Mouse (Mus musculus) G1E-ER4 (cell line): Measurements from ENCODE around the gene Gjb4. TPM values are rescaled to one million over a fixed set of nuclear protein-coding genes. Genes with fewer than 3 reads are reported as not detected.

ENCODE experiments used
- GATA1 ChIP-seq: IDR thresholded peaks from one replicate; pipeline ENCODE4 v1.8.0; 2012; ENCODE audit warnings: low read length, inconsistent platforms
- polyA plus RNA-seq: library from polyadenylated mRNA; stranded (reverse); fragments of >175 nt; gene quantifications from 2 replicates; pipeline ENCODE4 v1.2.3, GENCODE M21; 2012

Gene Gjb4
- not detected in 2 replicates for polyA plus RNA-seq

DNA sequence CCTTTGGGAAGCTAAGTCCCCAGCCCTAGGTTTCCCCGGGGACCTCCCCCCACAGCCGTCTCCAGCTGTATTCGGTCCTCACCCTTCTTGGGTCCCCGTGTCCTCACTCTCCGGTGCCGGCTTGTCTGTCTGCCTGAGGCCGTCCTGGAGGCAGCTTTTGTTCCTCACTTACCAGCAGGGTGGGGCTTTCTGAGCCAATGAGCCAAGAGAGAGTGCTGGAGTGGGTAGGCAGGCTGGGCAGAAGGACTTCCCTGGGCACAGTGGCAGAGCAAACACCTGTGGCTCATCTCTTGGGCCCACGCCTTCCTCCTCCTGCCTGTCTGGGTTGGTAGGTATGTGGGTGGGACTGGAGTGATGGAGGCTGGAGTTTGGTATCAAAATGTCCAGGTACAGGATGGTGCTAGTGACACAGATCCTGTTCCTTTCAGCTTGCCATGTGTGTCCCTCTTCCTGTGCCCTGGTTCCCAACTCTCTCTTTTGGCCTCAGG lies at the start of gene Gjb4:
TSS of gene Gjb4 (minus strand) at position 131 of the 488 bp plus-strand sequence.
- no peak for TF ChIP-seq GATA1

DNA sequence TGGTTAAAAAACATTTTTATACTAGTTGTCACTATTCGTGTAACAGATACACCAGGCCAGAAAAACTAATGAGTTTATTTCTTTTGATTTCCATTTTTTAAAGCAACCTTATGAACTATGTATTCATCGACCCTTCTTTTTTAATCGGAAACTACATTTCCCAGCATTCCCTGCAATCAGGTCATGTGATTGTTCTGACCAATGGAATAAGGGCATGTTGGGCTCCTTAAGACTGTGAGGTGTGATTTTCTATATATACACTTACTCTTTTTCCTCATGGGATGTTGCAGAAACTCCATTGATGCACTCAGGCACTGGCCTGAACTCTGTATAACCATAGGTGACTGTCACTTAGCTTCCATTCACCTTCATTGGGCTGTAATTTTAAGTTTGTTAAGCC lies 48.7 kb upstream of the Gjb4 start:
- no peak for TF ChIP-seq GATA1

DNA sequence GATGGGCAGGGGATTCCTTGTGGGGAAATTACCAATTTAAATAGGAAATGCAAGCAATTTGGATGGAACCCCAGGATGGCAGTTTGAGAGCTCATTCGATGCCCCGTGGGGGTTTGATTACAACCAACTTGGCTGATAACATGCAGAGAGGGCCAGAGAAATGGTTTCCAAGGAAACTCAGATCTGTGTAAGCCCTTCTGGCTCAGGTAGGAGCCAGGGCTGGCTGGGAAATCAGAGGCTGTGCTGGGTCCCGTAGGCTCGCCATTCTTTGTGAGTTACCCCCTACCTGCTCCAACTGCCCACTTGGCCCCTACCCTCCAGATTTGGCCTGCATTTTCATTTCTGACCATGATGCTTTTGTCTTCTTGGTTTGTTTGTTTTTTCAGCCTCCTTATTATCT lies 48.3 kb upstream of the Gjb4 start:
- no peak for TF ChIP-seq GATA1

- TF ChIP-seq GATA1: no peak
Measured at GRCm38 (mm10) chr4:127400165-127401145, 46.6 kb upstream of the Gjb4 start.

DNA sequence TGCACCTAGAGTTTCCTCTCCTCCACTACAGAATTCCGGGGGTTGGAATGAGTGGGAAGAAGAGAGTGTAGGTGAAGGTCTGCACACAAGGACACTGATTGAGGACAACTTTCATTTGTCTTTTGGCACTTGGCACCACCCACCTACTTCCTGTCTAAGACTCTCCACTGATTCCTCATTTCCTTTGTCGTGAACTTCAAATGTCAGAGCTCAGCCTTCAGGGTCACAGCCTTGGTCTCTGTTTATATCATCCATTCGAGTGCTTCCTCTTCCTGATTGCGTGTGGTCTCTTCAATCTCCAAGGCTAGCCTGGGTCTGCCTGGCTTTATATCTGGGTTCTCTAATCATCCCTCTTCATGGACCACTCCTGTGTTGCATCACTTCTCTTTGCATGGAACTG lies 41.7 kb upstream of the Gjb4 start:
- no peak for TF ChIP-seq GATA1

- no peak for TF ChIP-seq GATA1
Measured at GRCm38 (mm10) chr4:127389645-127390044, 35.8 kb upstream of the Gjb4 start.

- TF ChIP-seq GATA1: no peak
Measured at GRCm38 (mm10) chr4:127377344-127377743, 23.5 kb upstream of the Gjb4 start.

DNA sequence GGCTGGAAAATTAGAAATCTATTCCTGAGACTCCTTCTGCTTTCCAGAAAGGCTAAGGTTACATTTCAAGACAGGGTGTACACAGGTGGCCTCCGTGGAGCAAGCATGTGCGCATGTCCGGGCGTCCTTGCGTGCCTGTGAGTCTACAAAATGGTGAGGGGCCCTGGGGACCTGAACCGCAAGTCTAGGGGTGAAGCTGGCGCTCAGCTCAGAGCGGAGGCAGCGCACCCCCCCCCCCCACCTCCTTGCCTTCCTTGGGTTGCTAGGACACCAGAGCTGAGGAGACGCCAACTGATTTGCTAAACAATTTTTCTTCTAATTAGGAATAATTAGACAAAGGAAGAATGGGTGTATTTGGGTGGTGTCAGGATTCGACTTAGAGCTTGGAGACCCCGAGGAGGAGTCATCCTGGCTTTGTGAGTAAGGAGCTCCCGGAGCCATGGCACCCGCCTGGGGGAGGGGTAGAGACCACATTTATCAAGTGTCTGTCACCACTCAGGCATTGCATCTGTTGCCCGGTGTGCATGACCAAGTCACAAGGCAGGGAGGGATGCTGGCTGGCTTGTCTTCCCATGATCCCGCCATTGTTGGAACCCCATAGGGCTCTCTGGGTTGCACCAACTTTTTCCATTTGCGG lies 21.8 kb upstream of the Gjb4 start:
- TF ChIP-seq GATA1: no peak

DNA sequence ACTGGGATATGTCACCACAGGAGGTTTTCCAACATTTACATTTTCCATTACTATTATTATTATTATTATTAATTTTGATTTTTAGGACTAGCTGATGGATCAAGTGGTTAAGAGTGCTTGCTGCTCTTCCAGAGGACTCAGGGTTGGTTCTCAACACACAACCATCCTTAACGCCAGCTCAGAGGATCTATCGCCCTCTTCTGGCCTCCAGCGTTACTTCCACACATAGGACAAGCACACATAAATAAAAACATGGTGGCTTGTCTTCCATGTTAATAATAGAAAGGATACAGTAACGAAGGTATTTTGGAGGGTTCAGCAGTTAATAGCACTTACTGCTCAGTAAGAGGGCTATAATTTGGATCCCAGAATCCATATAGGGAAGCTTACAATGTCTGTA lies 20.8 kb upstream of the Gjb4 start:
- TF ChIP-seq GATA1: no peak

- TF ChIP-seq GATA1: no peak
Measured at GRCm38 (mm10) chr4:127373491-127373890, 19.6 kb upstream of the Gjb4 start.

- no peak for TF ChIP-seq GATA1
Measured at GRCm38 (mm10) chr4:127371546-127371945, 17.7 kb upstream of the Gjb4 start.

- no peak for TF ChIP-seq GATA1
Measured at GRCm38 (mm10) chr4:127370447-127370846, 16.6 kb upstream of the Gjb4 start.

- no peak for TF ChIP-seq GATA1
Measured at GRCm38 (mm10) chr4:127368379-127368973, 14.6 kb upstream of the Gjb4 start.

DNA sequence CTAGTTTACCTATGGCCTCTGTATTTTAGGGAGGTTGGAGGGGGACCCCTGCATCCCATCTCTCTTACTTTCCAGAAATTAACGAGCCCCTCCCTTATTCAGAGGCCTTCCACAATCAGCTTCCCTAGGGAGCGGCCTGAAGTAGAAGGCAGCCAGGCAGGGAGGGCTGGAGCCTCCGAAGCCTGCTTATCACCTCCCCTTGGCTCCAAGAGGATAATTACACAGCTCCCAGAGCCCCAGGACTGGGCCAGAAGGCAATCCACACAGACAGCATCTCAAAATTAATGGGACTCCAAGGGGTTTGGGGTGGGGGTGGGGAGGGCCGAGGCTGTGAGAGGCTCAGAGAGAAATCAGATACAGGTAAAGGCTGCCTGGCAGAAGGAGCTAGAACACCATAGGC lies 12.0 kb upstream of the Gjb4 start:
- TF ChIP-seq GATA1: no peak

DNA sequence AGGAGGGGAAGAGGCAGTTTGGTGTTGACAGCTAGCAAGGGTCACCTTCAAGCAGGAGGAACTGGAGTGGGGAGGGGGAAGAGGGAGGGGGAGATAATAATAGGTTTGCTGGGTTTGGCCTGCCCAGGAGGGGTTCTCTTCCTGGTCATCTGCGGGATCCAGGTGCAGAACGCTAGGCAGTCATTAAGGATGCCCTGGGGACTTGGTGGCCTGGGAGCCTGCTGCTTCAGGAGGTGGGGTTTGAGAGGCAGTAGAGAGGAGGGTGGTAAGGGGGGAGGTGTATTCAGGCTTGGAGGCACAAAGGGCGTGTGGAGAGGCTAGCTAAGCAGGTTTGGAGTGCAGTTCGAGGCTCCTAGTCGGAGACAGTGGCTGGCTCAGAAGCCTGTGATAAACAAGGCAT lies 11.6 kb upstream of the Gjb4 start:
- TF ChIP-seq GATA1: no peak

GRCm38 (mm10) chr4:127364431-127364830 lies 10.6 kb upstream of the Gjb4 start:
- TF ChIP-seq GATA1: no peak

DNA sequence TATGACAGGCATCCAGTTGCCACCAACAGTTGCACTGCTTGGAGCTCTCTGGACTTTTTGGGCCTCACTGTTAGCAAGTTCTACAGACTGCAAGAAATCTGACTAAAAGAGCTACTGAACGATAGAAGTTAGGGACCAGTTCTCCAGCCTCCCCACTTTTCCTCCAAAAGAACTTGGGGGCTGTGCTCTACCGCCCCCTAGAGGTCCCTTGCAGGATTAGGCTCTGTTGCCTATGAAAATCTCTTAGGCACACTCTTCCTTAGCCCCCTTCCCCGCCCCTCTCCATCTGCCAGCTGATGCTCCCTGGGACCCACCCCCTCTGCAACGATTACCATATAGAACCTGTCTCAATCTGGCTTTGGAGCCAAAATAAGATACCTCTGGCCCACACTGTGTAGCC lies 9.4 kb upstream of the Gjb4 start:
- no peak for TF ChIP-seq GATA1
